Mouse (Mus musculus): ENCODE measurements around the gene Kremen1.

Gene Kremen1

DNA sequence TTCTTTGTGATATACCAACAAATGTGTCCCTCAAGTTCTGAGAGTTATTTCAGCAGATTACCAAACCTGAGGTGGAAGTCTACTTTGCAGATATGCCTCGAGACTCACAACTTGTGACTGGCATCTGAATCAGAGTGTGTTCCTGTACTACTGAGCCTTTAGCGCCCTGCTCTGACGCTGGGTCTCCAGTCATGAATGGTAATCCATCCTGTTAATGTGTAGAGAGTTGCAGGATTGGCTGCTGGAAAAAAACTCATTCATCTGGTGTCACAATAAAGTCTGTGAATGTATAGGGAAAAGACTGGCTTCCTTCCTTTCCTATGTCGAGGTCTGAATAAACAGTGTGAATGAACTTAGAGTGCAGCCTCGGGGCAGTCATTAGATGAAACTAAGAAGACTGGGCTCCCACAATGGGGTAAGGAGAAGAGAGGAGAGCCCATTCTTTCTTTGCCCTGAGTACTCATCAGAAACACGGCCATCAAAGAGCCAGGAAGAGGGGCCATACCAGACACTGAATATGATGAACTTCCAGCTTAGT, 41.4 kb downstream of the Kremen1 start:
- no peaks in the 10 kb centered on the region for H3K9me3 ChIP-seq (ENCODE audit: low read length)
- no peaks in the 10 kb centered on the region for H3K27me3 ChIP-seq (ENCODE audit: insufficient read depth, low read length)
- no peaks in the 10 kb centered on the region; the same call in 1 of the 2 replicates for H3K36me3 ChIP-seq (ENCODE audit: insufficient read depth, low read length)
- H3K4me1 ChIP-seq (replicated peaks; ENCODE audit: low read depth, low read length) = no peaks in the 10 kb centered on the region
- H3K4me3 ChIP-seq (replicated peaks; ENCODE audit: low read length) = no peak overlapping the region
- TF ChIP-seq POU5F1 (IDR thresholded peaks at IDR 0.05; ENCODE audit: borderline replicate concordance, low read length) (no peak), NANOG (IDR thresholded peaks at IDR 0.05; ENCODE audit: borderline replicate concordance, low read length) (no peak), CTCF (conservative IDR thresholded peaks at IDR 0.05; ENCODE audit: low read length) (no peak)

DNA sequence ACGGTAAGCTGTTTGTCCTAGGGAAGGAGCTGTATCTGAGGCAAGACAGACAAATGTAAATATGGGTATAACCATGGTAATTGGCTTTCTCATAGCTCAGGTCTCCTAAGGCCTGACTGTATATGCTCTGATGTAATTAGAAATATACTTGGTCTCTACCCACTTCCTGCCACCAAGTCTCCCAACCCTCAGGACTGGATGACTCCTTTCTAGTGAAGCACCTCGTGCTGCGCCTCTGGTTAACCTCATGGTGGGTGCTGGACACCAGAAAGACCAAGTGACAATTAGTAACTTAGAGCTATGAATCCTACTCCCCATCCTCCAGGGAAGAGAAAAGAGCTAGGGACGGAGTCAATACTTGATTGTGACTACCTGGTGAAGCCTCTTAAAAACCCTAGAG, 42.0 kb downstream of the Kremen1 start:
- Histone ChIP-seq H3K4me1 (replicated peaks; ENCODE audit: low read depth, low read length) (no peaks in the 10 kb centered on the region), H3K27me3 (ENCODE audit: insufficient read depth, low read length) (no peaks in the 10 kb centered on the region), H3K36me3 (ENCODE audit: insufficient read depth, low read length) (peaks cover 4% of the 10 kb centered on the region; the same call in 1 of the 2 replicates), H3K4me3 (replicated peaks; ENCODE audit: low read length) (no peak overlapping the region), H3K9me3 (ENCODE audit: low read length) (no peaks in the 10 kb centered on the region)
- TF ChIP-seq NANOG (IDR thresholded peaks at IDR 0.05; ENCODE audit: borderline replicate concordance, low read length) (no peak), CTCF (conservative IDR thresholded peaks at IDR 0.05; ENCODE audit: low read length) (no peak), POU5F1 (IDR thresholded peaks at IDR 0.05; ENCODE audit: borderline replicate concordance, low read length) (no peak)

DNA sequence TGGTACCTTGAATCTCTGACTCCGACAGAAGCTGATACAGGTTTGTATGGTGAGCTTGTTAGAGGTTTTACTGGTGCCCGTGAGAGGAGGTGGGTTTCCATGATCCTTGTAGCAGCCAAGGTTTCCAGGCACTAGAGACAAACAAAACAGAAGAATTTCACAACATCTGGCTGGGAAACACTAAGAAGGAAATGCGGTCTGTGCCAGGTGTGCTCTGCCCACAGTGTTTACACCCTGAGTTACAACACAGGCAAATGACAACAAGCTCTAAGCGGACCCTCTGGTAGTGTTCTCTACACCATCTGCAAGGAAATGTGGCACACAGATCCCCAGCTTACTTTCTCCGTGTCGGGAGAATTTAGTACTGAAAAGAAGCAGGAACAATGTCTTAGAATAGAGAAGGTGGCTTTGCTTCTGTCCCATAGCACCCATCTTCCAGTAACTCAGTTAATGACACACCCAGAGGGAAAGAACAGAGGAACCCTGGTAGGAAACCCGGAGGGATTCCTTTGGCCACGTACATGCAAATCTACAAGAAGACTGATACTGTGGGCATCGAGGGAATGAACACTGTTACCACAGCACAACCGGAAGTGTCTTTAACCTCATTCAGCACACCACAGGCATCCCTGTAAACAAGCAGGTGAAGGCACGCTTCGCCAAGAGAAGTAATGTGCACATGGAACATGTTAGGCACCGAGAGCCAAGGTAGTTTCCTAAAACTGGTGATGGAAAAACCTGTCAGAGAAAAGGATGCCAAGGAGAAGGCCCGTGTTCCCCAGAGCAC, 45.8 kb downstream of the Kremen1 start:
- H3K4me1 ChIP-seq (replicated peaks; ENCODE audit: low read depth, low read length) = no peaks in the 10 kb centered on the region
- no peaks in the 10 kb centered on the region for H3K9me3 ChIP-seq (ENCODE audit: low read length)
- no peak overlapping the region for H3K4me3 ChIP-seq (replicated peaks; ENCODE audit: low read length)
- H3K27me3 ChIP-seq (ENCODE audit: insufficient read depth, low read length) = no peaks in the 10 kb centered on the region
- no peak for TF ChIP-seq NANOG (IDR thresholded peaks at IDR 0.05; ENCODE audit: borderline replicate concordance, low read length)
- TF ChIP-seq CTCF (conservative IDR thresholded peaks at IDR 0.05; ENCODE audit: low read length) = no peak
- TF ChIP-seq POU5F1 (IDR thresholded peaks at IDR 0.05; ENCODE audit: borderline replicate concordance, low read length) = no peak
- peaks cover 4% of the 10 kb centered on the region; the same call in 1 of the 2 replicates for H3K36me3 ChIP-seq (ENCODE audit: insufficient read depth, low read length)

DNA sequence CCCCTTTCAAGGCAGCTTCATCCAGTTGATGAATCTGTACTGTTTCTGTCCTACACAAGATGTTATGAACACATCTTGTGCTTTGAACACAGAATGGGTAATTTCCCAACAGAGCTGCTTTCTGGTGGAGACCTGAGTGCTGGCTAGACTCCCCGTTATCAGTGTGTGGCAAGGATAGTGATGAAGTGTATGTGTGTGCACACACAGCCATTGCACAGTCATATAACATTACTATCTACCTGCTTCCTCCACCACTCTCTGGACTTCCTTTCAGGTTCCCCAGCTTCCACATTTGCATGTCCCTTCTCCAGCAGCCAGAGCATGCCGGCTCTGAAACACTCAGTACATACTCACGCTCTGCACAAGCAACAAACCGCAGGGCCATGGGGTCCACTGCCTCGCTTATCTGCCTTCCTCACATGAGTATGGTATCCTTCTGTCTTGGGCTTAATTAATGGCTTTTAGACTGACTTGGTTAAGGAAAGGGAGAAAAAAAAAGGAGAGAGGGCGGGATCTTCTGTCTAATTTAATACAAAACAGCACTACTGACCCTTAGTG, 46.8 kb downstream of the Kremen1 start:
- peaks cover 9% of the 10 kb centered on the region for H3K36me3 ChIP-seq (ENCODE audit: insufficient read depth, low read length)
- H3K9me3 ChIP-seq (ENCODE audit: low read length) = no peaks in the 10 kb centered on the region
- H3K4me3 ChIP-seq (replicated peaks; ENCODE audit: low read length) = no peak overlapping the region
- no peaks in the 10 kb centered on the region for H3K27me3 ChIP-seq (ENCODE audit: insufficient read depth, low read length)
- no peak for TF ChIP-seq POU5F1 (IDR thresholded peaks at IDR 0.05; ENCODE audit: borderline replicate concordance, low read length)
- TF ChIP-seq NANOG (IDR thresholded peaks at IDR 0.05; ENCODE audit: borderline replicate concordance, low read length) = no peak
- TF ChIP-seq CTCF (conservative IDR thresholded peaks at IDR 0.05; ENCODE audit: low read length) = no peak
- no peaks in the 10 kb centered on the region for H3K4me1 ChIP-seq (replicated peaks; ENCODE audit: low read depth, low read length)

DNA sequence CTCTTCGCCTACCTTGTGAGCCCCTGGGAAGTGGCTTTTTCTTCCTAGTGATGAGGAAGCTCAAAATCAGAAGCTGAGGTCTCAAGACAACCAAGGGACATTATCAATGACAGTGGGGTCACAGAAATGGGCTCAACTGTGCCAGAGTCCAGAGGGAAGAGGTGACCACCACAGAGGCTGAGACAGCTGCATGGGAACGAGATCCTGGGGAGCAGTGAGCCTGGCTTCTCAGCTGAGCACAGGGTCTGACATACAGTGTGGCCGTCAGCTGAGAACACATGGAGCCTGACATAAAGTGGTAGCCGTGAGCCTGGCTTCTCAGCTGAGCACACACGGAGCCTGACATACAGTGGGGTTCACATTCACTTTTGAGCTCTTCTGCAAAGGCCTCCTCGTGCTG, 58.3 kb downstream of the Kremen1 start:
- H3K4me3 ChIP-seq (replicated peaks; ENCODE audit: low read length) = no peak overlapping the region
- H3K27me3 ChIP-seq (ENCODE audit: insufficient read depth, low read length) = no peaks in the 10 kb centered on the region
- no peaks in the 10 kb centered on the region for H3K9me3 ChIP-seq (ENCODE audit: low read length)
- H3K36me3 ChIP-seq (ENCODE audit: insufficient read depth, low read length) = peaks cover 44% of the 10 kb centered on the region
- H3K4me1 ChIP-seq (replicated peaks; ENCODE audit: low read depth, low read length) = no peaks in the 10 kb centered on the region
- TF ChIP-seq NANOG (IDR thresholded peaks at IDR 0.05; ENCODE audit: borderline replicate concordance, low read length) (no peak), CTCF (conservative IDR thresholded peaks at IDR 0.05; ENCODE audit: low read length) (no peak), POU5F1 (IDR thresholded peaks at IDR 0.05; ENCODE audit: borderline replicate concordance, low read length) (no peak)

DNA sequence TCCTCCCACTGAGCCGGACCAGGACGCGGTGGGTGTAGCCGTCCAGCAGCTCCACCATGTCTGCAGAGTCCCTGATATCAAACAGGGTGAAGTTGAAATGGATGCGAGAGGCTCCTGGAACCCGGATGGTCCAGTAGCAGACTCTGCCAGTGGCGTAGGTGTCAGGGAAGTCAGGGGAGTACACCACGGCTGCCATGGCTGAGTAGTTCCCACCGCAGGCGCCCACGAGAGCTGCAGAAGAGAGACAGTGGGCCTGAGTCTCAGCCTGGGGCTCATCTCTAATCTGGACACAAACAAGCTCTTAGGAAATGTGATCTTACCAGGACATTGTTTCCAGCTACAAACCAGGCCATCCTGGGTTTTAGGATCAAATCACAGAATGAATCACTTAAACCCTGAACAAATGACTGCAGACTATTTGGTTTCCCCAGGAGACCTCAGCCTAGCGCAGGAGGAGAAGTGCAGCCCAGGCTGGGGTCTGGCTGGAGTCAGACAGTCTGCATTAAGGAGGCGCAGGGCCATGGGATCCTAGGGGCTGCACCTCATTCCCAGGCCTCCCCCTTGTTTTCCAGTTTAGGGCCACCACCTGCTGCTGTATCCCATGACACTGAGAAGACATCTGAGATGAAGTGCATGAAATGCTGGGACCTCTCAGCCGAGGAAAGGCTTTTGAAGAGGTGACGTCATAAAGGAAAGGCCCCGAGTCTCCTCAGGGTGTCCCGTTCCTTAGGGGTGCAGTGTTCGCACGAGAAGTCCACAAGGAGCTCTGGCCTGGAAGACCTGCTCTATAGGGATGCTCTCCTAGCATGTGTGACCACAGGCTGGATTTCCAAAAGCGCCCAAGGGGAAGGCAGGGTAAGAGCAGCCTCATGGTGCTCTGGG, 59.3 kb downstream of the Kremen1 start:
- Histone ChIP-seq H3K4me1 (replicated peaks; ENCODE audit: low read depth, low read length) (peaks cover 5% of the 10 kb centered on the region; the same call in 1 of the 2 replicates), H3K9me3 (ENCODE audit: low read length) (no peaks in the 10 kb centered on the region), H3K27me3 (ENCODE audit: insufficient read depth, low read length) (no peaks in the 10 kb centered on the region), H3K4me3 (replicated peaks; ENCODE audit: low read length) (no peak overlapping the region), H3K36me3 (ENCODE audit: insufficient read depth, low read length) (peaks cover 37% of the 10 kb centered on the region)
- TF ChIP-seq CTCF (conservative IDR thresholded peaks at IDR 0.05; ENCODE audit: low read length) (no peak), NANOG (IDR thresholded peaks at IDR 0.05; ENCODE audit: borderline replicate concordance, low read length) (no peak), POU5F1 (IDR thresholded peaks at IDR 0.05; ENCODE audit: borderline replicate concordance, low read length) (no peak)

DNA sequence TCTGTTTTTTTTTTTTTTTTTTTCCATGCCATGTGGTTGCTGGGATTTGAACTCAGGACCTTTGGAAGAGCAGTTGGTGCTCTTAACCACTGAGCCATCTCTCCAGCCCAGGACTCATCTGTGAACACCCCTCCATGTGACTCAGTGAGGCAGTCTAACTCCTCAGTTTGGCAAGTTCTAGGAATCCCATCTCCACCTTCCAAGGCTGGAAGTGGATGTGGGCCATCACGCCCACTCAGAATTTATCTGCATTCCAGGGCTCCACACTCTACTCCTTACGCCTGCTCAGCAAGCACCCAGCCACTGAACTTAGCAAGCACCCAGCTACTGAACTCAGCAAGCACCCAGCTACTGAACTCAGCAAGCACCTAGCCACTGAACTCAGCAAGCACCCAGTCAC, 61.5 kb downstream of the Kremen1 start:
- H3K4me1 ChIP-seq (replicated peaks; ENCODE audit: low read depth, low read length) = peaks cover 19% of the 10 kb centered on the region
- peaks cover 37% of the 10 kb centered on the region for H3K36me3 ChIP-seq (ENCODE audit: insufficient read depth, low read length)
- no peaks in the 10 kb centered on the region for H3K27me3 ChIP-seq (ENCODE audit: insufficient read depth, low read length)
- H3K4me3 ChIP-seq (replicated peaks; ENCODE audit: low read length) = no peak overlapping the region
- no peaks in the 10 kb centered on the region for H3K9me3 ChIP-seq (ENCODE audit: low read length)
- TF ChIP-seq POU5F1 (IDR thresholded peaks at IDR 0.05; ENCODE audit: borderline replicate concordance, low read length) (no peak), CTCF (conservative IDR thresholded peaks at IDR 0.05; ENCODE audit: low read length) (no peak), NANOG (IDR thresholded peaks at IDR 0.05; ENCODE audit: borderline replicate concordance, low read length) (no peak)

DNA sequence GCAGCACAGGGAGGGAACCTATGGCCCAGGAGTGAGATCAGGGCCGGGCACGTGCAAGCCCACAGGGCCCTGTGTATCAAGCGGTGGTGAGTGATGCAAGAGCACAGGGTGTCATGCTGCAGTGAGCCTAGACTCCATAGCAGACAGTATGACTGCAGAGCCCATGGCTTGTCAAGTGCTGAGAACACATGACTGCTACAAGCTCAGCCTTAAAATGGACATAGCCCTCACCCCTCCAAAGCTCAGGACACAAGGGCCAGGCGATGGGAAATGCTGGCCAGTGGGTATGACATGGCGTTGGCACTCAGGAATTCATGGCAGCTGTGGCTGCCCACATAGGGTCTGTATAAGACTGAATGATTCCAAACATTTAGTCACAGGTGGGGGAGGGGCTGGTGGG, 64.3 kb downstream of the Kremen1 start:
- TF ChIP-seq NANOG (IDR thresholded peaks at IDR 0.05; ENCODE audit: borderline replicate concordance, low read length) (no peak), POU5F1 (IDR thresholded peaks at IDR 0.05; ENCODE audit: borderline replicate concordance, low read length) (no peak), CTCF (conservative IDR thresholded peaks at IDR 0.05; ENCODE audit: low read length) (no peak)
- Histone ChIP-seq H3K4me3 (replicated peaks; ENCODE audit: low read length) (no peak overlapping the region), H3K27me3 (ENCODE audit: insufficient read depth, low read length) (no peaks in the 10 kb centered on the region), H3K36me3 (ENCODE audit: insufficient read depth, low read length) (peaks cover 40% of the 10 kb centered on the region), H3K4me1 (replicated peaks; ENCODE audit: low read depth, low read length) (peaks cover 24% of the 10 kb centered on the region), H3K9me3 (ENCODE audit: low read length) (no peaks in the 10 kb centered on the region)
